Mouse (Mus musculus) stomach, embryonic 16.5 days (tissue): ENCODE results near the gene Tbl3. TPM values are rescaled to one million over a fixed set of nuclear protein-coding genes. Genes with fewer than 3 reads are reported as not detected.
"Not testable (repeated sequence)": the region's sequence is repeated elsewhere in the genome, so short reads cannot be mapped to it uniquely, and the experiment has no call there.

Experiments
- ATAC-seq: fragments of 200-750 bp; cut with Nextera tagmentation; 2 replicates; pipeline ENCODE4 v1.8.0; 2017; ENCODE audit warnings: moderate number of reproducible peaks, moderate TSS enrichment; ENCODE audit not compliant: insufficient read depth, low FRiP score
- H3K27ac ChIP-seq: fragments of 300-500 bp; sonication (generic); 2 replicates; pipeline ENCODE4 v1.5.1; 2014; ENCODE audit warnings: low read length
- H3K27me3 ChIP-seq: fragments of 300-500 bp; sonication (generic); 2 replicates; pipeline ENCODE4 v1.6.1; 2014; ENCODE audit warnings: low read length, control low read depth, mixed read lengths; ENCODE audit not compliant: control insufficient read depth, insufficient read depth
- H3K36me3 ChIP-seq: fragments of 300-500 bp; sonication (generic); 2 replicates; pipeline ENCODE4 v1.6.1; 2014; ENCODE audit warnings: low read length; ENCODE audit not compliant: control insufficient read depth, insufficient read depth
- H3K4me1 ChIP-seq: fragments of 300-500 bp; sonication (generic); 2 replicates; pipeline ENCODE4 v1.6.1; 2014; ENCODE audit warnings: low read length, control low read depth, mixed read lengths; ENCODE audit not compliant: control insufficient read depth, insufficient read depth
- H3K4me2 ChIP-seq: fragments of 300-500 bp; sonication (generic); 2 replicates; pipeline ENCODE4 v1.6.1; 2014; ENCODE audit warnings: low read depth, low read length, mixed read lengths
- H3K4me3 ChIP-seq: fragments of 300-500 bp; sonication (generic); replicated peaks from 2 replicates; pipeline ENCODE4 v1.5.1; 2014; ENCODE audit warnings: mild to moderate bottlenecking, low read length
- H3K9ac ChIP-seq: fragments of 300-500 bp; sonication (generic); 2 replicates; pipeline ENCODE4 v1.6.1; 2014; ENCODE audit warnings: low read length
- H3K9me3 ChIP-seq: fragments of 300-500 bp; sonication (generic); replicated peaks from 2 replicates; pipeline ENCODE4 v1.6.1; 2016; ENCODE audit warnings: low read length, control low read depth; ENCODE audit not compliant: control insufficient read depth
- WGBS: fragments of 180-500 bp; shearing (Covaris S2); extraction: QIAGEN DNeasy Blood & Tissue Kit; methylation state at CpG from one replicate; pipeline ENCODE4 v1.1.7; 2014; 5-methylcytosine and 5-hydroxymethylcytosine counted together
- polyA plus RNA-seq: library from polyadenylated mRNA; unstranded; fragments of >200 nt; fragmentation: Nextera tagmentation; extraction: Ambion mirVana; gene quantifications from 2 replicates; pipeline ENCODE4 v1.2.1, GENCODE M21; 2015

Tbl3 gene
- polyA plus RNA-seq, 1 experiment from 2014 or later = 63.6 TPM

DNA sequence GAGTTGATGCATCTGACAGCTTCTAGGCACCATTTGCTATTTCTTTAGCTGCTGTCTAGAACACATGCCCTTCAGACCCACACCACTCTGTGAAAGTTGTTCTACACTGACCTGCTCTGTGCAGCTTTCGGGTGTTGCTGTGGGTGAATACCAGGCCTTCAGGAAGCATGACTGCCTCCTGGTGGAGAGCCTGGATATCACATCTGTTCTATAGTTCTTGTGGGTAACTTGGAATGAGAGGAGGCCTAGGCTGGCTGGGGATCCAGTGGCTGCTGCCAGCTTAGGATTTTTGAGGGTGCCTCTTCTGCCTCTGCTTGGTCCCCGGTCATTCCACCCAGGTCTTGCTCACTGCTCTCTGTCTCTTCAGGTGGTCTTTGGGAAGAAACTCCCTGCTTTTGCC, 31.3 kb downstream of the Tbl3 start:
- Histone ChIP-seq H3K9me3 (no peaks in the 10 kb centered on the region), H3K36me3 (peaks cover 23% of the 10 kb centered on the region), H3K4me3 (no peak overlapping the region), H3K27ac (no peak overlapping the region), H3K4me2 (no peak overlapping the region), H3K4me1 (peaks cover 25% of the 10 kb centered on the region), H3K9ac (no peak overlapping the region), H3K27me3 (no peaks in the 10 kb centered on the region)
- no peak for ATAC-seq
- WGBS = 56% methylated on average over 2 of the region's 2 CpGs

DNA sequence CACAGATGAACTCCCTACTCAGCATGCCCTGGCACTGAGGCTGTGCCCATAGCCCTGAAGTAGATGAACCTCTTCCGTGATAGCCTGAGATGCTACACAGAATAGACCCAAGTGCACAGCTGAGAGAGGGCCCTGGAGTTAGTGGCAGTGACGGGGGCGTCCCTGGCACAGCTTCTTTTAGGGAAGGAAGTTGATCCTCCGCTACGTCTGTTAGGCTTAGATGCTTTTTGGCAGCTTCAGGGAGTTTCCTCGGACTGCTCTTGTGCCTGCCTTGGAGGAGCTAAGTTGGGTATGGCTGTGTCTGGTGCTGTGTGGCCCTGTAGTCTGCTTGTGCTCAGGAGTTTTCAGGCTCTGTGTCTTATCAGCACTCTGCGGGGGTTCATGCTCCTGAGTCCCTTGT, 33.2 kb downstream of the Tbl3 start:
- Histone ChIP-seq H3K9me3 (no peaks in the 10 kb centered on the region), H3K4me1 (peaks cover 34% of the 10 kb centered on the region), H3K4me3 (no peak overlapping the region), H3K9ac (no peak overlapping the region), H3K27me3 (no peaks in the 10 kb centered on the region), H3K4me2 (no peak overlapping the region), H3K36me3 (peaks cover 13% of the 10 kb centered on the region; the same call in 1 of the 2 replicates), H3K27ac (no peak overlapping the region)
- WGBS = 78% methylated on average over 7 of the region's 7 CpGs
- no peak for ATAC-seq

GRCm38 (mm10) chr17:24672141-24672540, 35.3 kb downstream of the Tbl3 start:
- peak overlapping the region; percentile 35 for H3K4me2 ChIP-seq
- H3K27me3 ChIP-seq = no peaks in the 10 kb centered on the region
- H3K4me1 ChIP-seq = peaks cover 33% of the 10 kb centered on the region
- peak overlapping the region; percentile 7; the same call in 1 of the 2 replicates for H3K4me3 ChIP-seq
- peak overlapping the region; percentile 38 for H3K9ac ChIP-seq
- WGBS = 10% methylated on average over 5 of the region's 5 CpGs
- no peaks in the 10 kb centered on the region; the same call in 1 of the 2 replicates for H3K36me3 ChIP-seq
- peak overlapping the region; percentile 40; the same call in 1 of the 2 replicates for H3K27ac ChIP-seq
- no peak; the same call in 1 of the 2 replicates for ATAC-seq
- H3K9me3 ChIP-seq = no peaks in the 10 kb centered on the region

DNA sequence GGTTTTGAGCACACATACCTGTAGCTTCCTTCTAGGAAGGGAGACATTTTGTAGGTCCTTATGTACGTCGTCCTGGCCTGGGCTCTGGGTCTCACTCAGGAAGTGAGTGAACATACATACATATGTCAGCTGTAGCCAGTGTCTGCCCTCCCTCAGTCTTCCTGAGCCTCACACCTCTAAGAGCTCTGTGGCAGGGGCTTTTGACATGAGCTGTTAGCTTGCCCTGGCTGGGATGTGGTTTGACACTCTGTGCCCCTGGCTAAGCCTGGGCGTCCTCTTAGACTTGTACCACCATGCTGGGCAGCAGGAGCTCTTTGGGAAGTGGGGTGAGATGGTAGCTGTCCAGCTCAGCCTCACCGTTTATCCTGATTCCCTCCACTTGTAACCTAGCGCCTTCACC, 36.1 kb downstream of the Tbl3 start:
- 0 out of 2 replicates have a peak overlapping the region, but pooled peaks have one; percentile 40 for H3K27ac ChIP-seq
- no peak for ATAC-seq
- H3K9me3 ChIP-seq = no peaks in the 10 kb centered on the region
- H3K4me2 ChIP-seq = peak overlapping the region; percentile 96
- peaks cover 33% of the 10 kb centered on the region for H3K4me1 ChIP-seq
- 54% methylated on average over 5 of the region's 5 CpGs for WGBS
- H3K9ac ChIP-seq = peak overlapping the region; percentile 99
- no peaks in the 10 kb centered on the region for H3K27me3 ChIP-seq
- no peaks in the 10 kb centered on the region for H3K36me3 ChIP-seq
- H3K4me3 ChIP-seq = no peak overlapping the region; the same call in 1 of the 2 replicates

GRCm38 (mm10) chr17:24670246-24670844, 37.1 kb downstream of the Tbl3 start:
- Histone ChIP-seq H3K9me3 (no peaks in the 10 kb centered on the region), H3K4me3 (peak overlapping the region; percentile 99), H3K36me3 (no peaks in the 10 kb centered on the region), H3K27ac (peak overlapping the region; percentile 86), H3K9ac (peak overlapping the region; percentile 99), H3K4me2 (peak overlapping the region; percentile 96), H3K27me3 (no peaks in the 10 kb centered on the region), H3K4me1 (peaks cover 33% of the 10 kb centered on the region)
- 6% methylated on average over 8 of the region's 8 CpGs for WGBS
- ATAC-seq = no peak; the same call in 1 of the 2 replicates

DNA sequence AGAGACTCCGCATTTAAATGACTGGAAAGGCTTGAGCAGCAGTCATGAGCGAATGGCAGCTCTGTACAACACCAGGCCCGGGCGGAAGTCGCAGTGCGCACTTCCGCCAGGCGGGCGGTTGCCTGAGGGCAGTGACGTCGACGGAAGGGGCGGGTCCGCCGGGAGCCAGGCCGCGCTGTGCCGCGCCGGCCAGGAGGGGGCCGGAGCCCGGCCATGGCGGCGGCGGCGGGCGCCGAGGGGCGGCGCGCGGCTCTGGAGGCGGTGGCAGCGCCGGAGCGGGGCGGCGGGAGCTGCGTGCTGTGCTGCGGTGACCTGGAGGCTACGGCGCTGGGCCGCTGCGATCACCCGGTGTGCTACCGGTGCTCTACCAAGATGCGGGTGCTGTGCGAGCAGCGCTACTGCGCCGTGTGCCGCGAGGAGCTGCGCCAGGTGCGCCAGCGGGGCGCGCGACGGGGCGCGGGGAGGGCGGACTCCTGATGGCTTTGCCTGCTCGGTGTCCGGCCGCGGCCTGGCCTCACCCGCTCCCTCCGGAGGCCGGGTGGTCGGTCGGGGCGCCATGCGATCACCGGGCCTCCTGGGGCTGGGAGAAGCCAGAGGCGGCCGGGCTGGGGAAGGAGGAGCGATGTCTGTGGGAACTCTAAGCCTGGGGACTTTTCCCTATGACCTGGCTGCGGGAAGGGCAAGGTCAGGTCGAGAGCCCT, 37.8 kb downstream of the Tbl3 start, which contains the start of gene Zfp598:
TSS of gene Zfp598 (plus strand) at position 143 of the 701 bp plus-strand sequence.
- peak within 1 kb of the TSS; percentile 86 for H3K27ac ChIP-seq
- peak within 1 kb of the TSS; percentile 99 for H3K9ac ChIP-seq
- H3K4me1 ChIP-seq = peaks cover 33% of the 10 kb centered on the region
- peak; percentile 98 for ATAC-seq
- under 1% methylated on average over 75 of the region's 80 CpGs for WGBS
- peak within 1 kb of the TSS; percentile 96 for H3K4me2 ChIP-seq
- H3K36me3 ChIP-seq = no peaks in the 10 kb centered on the region
- H3K9me3 ChIP-seq = no peaks in the 10 kb centered on the region
- H3K27me3 ChIP-seq = no peaks in the 10 kb centered on the region
- peak within 1 kb of the TSS; percentile 99 for H3K4me3 ChIP-seq

DNA sequence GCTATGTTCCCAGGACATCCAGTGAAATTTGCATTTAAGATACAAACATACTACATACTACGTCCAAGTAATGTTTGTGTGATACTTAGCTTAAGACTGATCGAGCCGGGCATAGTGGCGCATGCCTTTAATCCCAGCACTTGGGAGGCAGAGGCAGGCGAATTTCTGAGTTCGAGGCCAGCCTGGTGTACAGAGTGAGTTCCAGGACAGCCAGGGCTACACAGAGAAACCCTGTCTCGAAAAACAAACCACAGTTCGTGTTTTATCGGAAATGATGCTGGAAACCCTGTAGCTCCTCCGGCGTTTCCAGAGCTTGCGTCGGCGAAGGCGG, 38.3 kb downstream of the Tbl3 start:
- 7% methylated on average over 15 of the region's 15 CpGs for WGBS
- not testable (repeated sequence) for H3K9me3 ChIP-seq, H3K36me3 ChIP-seq, H3K27me3 ChIP-seq, ATAC-seq
- peaks cover 33% of the 10 kb centered on the region for H3K4me1 ChIP-seq
- peak overlapping the region; percentile 99 for H3K4me3 ChIP-seq
- H3K4me2 ChIP-seq = peak overlapping the region; percentile 69
- H3K27ac ChIP-seq = peak overlapping the region; percentile 78
- peak overlapping the region; percentile 99 for H3K9ac ChIP-seq

DNA sequence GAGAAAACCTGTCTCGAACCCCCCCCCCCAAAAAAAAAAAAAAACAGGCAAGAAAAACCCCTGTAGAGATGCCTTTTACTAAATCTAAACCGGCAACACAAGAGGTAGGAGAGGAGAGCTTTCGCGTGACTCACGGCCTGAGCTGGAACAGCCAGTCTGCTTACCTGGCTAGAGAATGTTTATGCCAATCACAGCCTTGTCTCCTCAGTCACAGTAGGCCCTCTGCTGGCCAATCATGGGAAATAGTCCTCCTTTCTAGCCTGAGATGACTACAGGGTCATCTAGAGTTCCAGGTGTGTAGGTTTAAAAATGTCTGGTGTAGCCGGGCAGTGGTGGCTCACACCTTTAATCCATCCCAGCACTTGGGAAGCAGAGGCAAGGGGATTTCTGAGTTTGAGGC, 40.0 kb downstream of the Tbl3 start:
- Histone ChIP-seq H3K36me3 (no peaks in the 10 kb centered on the region), H3K9ac (no peak overlapping the region), H3K27ac (no peak overlapping the region; the same call in 1 of the 2 replicates), H3K4me3 (no peak overlapping the region), H3K9me3 (no peaks in the 10 kb centered on the region), H3K4me2 (no peak overlapping the region), H3K4me1 (peaks cover 28% of the 10 kb centered on the region), H3K27me3 (no peaks in the 10 kb centered on the region)
- ATAC-seq = no peak
- 16% methylated on average over 6 of the region's 6 CpGs for WGBS

DNA sequence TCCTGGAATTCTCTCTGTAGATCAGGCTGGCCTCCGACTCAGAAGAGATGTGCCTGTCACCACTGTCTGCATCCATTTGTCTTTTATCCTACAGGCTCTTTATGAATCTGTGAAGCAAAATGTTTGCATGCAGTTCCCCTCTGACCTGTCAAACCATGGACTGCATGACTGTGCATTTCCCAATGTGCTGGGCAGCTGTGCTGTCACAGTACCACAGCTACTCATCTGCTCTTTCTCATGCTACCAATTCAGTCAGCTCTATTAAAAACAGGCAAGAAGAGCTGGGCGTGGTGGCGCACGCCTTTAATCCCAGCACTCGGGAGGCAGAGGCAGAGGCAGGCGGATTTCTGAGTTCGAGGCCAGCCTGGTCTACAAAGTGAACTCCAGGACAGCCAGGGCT, 40.4 kb downstream of the Tbl3 start:
- H3K4me3 ChIP-seq, ATAC-seq: not testable (repeated sequence)
- 54% methylated on average over 7 of the region's 7 CpGs for WGBS

More for the DNA sequence above, 40.4 kb downstream of the Tbl3 start:
- not testable (repeated sequence) for H3K27ac ChIP-seq, H3K4me2 ChIP-seq, H3K36me3 ChIP-seq, H3K9me3 ChIP-seq, H3K27me3 ChIP-seq, H3K9ac ChIP-seq
- H3K4me1 ChIP-seq = peaks cover 24% of the 10 kb centered on the region
